Mouse (Mus musculus) erythroblast, embryonic 14.5 days (primary cell): ENCODE measurements at regions not wholly inside any gene's neighbourhood (a gene's known extent, or its start where the extent isn't known, plus 50 kb on each side); places are given as distances from the start of the nearest gene placed in this dataset.

Source experiments
- GATA1 ChIP-seq: IDR thresholded peaks from 2 replicates; pipeline ENCODE4 v1.6.1; 2012; ENCODE audit warnings: low read length, inconsistent platforms, mixed read lengths
- TAL1 ChIP-seq: IDR thresholded peaks from 3 replicates; pipeline ENCODE4 v1.6.1; 2012; ENCODE audit warnings: low read length, inconsistent platforms, mixed read lengths

DNA sequence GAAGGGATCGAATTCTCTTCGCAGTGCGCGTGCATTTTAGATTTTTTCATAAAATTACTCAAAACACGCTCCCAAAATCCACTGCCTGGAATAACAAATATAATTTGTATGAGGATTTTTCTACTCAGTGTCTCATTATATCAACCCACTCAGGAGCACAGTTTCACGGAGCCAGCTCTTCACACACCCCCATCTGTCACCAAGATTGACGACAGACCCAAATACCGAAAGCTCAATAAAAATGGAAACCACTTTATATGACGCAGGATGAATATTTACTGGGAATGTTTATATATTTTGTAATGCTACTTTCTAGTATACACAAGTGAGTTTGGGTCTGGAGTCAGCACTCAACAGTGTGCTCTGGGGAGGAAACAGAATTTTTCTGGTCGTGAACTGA is 333.0 kb downstream of the Nkx6-1 start:
- no peak for TF ChIP-seq GATA1
- TF ChIP-seq TAL1: no peak
